Mouse (Mus musculus) C2C12 (cell line): Measurements from ENCODE around the gene Tmem39a.

Experiments
- CTCF ChIP-seq: IDR thresholded peaks from one replicate; pipeline ENCODE4 v1.5.1; 2011; ENCODE audit not compliant: control insufficient read depth, insufficient read depth, insufficient read length
- MAX ChIP-seq: IDR thresholded peaks from one replicate; pipeline ENCODE4 v1.6.1; 2011; ENCODE audit warnings: mild to moderate bottlenecking, control low read depth

DNA sequence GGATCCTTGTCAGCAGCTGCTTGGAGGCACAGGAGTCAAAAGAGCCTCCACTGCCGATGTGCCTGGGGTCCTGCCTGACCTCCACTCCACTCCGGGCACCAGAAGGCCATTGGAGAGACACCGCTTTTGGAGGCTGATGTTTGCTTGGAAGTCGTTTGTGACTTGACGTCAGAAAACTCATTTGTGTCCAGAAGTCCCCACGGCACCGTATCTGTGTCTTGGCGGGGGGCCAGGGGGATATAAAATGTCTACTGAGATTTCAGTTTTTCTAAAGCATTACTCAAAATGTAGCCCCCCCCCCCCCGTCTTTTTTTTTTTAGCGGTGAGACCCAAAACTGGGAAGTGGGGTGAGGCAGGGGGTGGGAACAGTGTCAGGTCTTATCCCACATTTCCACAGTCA, 78.6 kb downstream of the Tmem39a start:
- TF ChIP-seq CTCF (no peak), MAX (no peak)
